Mouse (Mus musculus): Measurements from ENCODE around the gene Dnah3.

Dnah3 gene

DNA sequence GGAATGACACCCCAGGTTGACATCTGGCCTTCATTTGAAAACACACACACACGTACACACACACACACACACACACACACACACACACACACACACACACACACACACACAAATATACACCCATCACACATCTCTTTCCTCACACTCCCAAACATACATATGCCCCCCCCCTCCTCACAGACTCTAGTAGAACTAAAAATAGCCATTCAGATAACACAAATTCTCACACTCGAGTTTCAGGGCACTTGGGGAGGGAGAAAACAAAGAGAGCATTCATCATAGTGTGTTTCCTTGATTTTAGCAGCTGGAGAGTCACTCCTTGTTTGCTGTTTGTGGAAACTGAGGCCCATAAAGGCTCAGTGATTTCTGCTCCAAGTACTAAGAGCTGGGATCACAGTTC, 41.1 kb downstream of the Dnah3 start:
- DNase-seq (ENCODE audit: low spot score in 2 of 2): no peak

DNA sequence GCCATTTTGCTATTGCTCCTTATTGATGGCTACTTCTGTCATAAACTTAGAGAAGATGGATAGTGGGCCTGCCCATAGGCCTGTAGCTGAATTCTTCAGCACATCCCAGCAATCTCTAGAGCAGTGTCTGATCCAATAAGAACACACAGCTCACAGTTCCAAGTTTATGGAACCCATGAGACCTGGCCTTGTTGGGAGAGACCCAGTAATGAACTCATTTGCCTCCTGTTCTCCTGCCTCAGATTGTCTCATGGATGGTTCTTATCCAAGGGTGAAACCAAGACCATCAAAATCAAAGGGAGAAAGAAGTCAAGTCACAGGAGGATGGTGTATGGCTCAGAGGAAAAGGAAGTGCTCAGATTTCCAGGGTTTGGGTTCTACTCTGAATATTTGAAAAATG, 44.6 kb downstream of the Dnah3 start:
- DNase-seq (ENCODE audit: low spot score in 2 of 2): no peak

DNA sequence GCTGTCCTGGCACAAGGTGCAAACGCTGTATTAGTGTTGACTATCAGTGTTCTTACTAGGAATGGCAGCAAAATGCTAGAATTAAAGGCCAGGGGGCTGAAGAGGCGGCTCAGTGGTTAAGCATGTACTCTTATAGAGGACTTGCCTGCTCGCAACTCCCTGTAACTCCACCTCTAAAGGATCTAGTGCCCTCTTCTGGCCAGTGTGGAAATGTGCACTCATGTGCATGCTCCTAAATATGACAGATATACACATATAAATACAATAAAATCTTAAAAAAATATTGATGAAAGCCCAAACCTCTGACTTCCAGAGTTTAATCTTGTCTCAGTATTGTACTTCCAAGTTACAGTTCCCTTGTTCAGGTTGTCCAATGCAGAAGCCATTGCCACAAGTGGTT, 51.1 kb downstream of the Dnah3 start:
- DNase-seq (ENCODE audit: low spot score in 2 of 2): no peak

DNA sequence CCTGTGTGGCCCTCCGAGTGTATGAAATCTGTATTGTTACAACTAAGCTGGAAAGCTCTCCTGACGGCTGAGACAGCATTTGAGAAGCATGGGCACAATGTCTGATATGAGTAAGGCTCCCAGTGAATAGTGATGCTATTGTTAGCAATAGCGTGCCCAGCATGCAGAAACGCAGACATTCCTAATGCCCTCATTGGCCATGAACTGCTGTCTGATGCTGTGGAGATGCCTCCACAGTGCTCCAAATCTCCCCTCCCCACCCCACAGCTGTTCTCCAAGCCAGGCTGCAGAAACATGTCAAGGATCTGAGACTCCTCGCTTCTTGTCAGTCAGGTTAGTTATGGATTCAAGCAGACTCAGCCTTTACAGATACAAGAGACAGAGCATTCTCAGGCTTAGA, 58.7 kb downstream of the Dnah3 start:
- DNase-seq (ENCODE audit: low spot score in 2 of 2): no peak

DNA sequence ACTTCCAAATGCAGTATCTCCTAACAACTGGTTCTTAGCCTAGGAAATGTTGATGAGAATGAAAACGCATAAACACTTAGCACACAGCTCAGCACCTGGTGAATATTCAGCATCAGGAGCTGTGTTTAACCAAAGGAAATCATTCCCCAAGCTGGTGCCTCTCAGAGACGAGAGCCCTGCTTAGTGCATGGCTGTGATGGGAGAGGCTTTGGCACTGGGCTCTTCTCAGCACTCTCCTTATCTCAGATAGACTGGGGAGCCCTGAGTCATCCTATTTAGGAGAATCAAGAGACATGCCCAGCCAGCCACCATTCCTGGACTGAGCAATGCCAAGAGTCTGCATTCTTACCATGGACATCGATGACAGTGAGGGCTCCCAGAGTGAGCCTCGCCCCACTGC, 60.1 kb downstream of the Dnah3 start:
- DNase-seq (ENCODE audit: low spot score in 2 of 2): no peak

DNA sequence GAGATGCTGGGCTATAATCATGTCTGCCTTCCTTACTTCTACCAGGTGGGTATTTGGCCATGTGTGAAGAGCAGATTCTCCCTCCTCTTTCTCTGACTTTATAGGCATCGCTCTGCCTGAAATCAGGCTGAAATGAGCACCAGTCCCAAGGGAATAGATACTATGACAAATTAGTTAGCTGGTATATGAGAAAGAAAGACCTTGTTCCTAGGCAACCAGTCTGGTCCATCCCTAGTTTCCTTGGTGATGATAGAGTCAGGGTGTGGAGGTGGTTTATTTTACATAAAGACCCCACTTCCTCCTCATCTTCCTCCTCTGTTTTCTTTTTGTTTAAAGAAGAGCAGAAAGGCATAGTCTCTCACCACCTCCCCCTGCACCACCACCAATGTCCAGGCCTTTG, 60.5 kb downstream of the Dnah3 start:
- no peak for DNase-seq (ENCODE audit: low spot score in 2 of 2)

DNA sequence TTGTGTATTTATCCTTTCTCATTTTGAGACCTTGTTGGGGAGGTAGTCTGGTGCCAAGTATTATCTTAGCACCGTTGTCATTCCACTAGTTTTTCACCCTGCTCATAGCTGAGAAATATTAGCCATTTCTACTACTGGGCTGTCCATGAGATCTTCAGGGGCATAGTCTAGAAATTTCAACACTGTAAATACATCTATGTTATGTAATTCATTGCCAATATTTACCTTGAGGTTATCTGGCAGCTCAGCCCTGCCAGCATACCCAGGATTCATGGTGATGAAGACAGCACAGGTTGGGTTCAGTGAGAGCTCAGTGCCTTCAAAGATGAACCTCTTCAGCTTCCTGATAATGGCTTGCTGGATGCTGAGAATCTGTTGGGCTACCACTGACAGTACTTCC, 66.4 kb downstream of the Dnah3 start:
- no peak for DNase-seq (ENCODE audit: low spot score in 2 of 2)

DNA sequence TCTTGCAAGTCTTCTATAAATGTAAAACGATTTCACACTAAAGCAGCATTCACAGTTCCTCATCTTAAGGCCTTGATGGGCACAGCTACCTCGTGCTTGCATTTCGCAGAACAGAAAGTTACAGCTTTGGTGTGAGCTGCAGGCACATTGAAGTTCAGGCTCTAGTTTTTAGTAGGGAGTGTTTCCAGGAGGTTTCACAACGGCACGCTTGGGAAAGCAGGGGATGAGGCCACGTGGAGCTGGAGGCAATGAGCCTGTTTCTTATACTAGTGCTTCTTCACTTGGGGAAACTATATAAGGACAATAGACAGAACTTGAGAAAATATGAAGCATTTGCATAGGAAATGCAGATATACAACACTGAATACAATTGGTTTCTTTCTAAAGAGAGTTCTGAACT, 98.0 kb downstream of the Dnah3 start:
- DNase-seq (ENCODE audit: low spot score in 2 of 2): no peak

DNA sequence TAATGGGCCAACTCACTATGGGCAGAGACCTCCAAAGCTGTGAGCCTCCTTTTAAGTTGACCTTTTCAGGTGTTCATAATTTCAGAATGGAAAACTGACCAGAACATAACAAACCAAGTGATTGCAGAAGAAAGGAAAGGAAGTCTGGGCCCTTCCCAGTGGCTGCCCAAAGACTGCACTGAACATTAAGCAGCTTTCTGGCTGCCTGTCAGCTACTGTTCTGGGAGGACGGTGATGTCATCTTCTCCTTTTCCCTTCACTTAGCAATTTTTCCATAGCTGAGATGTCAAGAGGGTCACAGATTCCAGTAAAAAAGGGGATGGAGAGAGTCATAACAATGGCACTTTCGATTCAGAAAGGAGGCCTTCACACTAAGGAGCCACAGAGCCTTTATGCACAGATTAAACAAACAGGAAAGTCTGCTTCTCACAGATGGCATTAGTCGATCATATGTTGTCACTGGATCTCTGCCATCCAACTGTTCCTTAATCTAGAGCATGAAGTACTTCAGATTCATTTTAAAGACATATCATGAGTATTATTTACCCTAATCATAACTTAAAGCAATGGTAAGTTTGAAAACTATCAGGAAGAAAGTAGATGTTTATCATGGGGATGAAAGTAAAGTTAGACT, 109.7 kb downstream of the Dnah3 start:
- no peak for DNase-seq (ENCODE audit: low spot score in 2 of 2)

DNA sequence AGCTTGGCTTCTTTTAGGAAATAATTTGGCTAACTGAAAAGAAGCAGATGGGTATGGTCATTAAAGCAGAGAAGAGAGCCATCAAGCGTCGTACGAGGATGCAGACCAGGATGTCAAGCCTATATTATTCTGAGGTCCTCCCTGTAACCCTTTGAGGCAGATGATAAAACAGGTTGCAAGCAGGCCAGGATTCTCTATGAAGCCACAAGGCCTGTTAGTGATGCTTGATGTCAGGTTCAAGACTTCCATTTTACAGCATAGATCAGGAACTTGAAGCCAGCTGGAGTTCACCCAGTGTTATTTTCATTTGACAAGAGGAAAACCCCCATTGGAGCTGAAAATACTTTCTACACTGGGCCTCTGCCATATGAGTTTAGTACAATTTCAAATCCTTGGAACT, 114.9 kb downstream of the Dnah3 start:
- DNase-seq (ENCODE audit: low spot score in 2 of 2): no peak

DNA sequence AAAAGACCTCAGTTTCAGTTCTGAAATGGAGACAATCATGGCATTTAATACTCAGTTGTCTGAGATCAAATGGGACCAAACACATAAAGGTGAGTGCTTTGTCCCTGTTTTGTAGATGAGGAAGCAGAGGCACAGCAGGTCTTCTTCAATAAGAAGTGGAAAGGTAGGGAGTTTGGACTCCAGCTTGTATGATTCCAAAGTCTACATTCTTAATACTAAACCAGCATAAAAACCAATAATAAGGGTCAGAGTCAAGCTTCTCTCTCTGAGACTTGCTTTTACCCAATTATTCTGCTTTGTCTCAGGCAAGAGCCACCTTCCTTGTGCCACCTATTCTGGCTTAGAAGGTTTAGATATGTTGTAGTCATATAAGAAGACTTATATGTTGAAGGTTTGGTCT, 116.5 kb downstream of the Dnah3 start:
- no peak for DNase-seq (ENCODE audit: low spot score in 2 of 2)

DNA sequence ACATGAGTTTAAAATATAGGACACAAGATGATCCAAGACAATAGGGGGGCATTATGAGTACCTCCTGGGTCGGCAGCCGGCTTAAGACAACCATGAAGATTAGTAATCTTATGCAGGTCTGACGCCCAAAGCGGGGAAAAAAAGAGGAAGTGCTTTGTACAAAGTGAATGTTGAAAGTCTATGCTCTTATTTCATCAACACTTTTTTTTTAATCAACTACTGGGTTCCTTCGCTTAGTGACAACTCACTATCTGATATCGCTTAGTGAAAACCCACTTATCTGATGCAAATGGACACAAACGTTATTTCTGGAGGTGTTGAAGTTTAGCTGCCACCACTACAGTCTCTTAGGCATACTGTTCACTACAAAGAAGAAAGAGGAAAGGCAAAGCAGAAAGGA, 117.5 kb downstream of the Dnah3 start:
- no peak for DNase-seq (ENCODE audit: low spot score in 2 of 2)

DNA sequence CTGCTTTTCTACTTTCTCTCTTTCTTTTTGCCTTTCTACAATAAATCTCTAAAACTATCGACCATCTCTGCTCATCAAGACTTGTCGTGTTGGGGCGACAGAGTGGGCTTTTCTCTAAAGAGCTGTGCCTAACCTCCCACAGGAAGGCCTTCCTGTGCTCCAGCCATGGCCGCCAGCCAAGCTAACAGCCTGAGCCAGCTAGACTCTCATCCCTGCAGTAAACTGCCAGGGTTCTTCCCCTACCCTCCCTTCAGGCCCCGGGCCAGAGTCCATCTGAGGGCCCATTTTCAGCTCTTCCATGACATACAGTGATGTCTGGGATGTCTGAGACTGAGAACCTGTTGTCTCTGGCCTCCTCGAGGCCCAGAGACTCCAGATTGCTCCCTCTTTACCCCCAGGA, 118.8 kb downstream of the Dnah3 start:
- no peak for DNase-seq (ENCODE audit: low spot score in 2 of 2)

DNA sequence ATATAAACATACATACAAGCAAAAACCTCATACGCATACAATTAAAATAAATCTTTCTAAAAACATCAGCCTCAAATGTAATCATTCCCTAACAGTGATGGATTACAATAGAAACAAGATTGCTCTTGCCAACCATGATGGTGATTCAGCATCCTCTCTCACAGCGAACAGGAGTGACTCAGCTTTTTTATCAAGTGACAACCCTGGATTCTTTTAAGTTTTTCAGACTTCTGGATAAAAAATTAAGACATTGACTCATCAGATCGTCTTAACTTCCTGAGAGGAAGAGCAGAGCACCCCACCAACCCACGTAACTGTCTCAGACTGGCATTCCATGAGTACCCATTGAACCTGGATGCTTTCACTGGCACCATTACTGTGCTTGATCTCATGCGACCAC, 120.9 kb downstream of the Dnah3 start:
- no peak for DNase-seq (ENCODE audit: low spot score in 2 of 2)

DNA sequence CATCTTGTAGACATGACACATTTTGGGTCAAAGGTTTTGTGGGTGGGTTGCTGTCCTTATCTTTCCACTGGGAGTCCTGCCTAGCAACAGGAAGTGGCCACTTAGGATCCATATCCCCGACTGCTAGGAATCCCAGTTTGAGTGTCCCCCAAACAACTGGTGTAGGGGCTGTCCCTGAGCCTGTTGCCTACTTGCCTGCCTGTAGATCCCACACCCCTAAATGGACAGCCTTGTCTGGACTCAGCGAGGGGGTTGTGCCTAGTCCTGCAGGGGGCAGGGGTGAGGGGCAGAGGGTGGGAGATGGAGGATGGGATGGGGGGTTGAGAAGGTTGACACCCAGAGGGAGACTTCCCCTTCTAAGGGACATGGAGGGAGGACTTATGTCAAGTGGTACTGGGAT, 125.8 kb downstream of the Dnah3 start:
- DNase-seq (ENCODE audit: low spot score in 2 of 2): no peak

DNA sequence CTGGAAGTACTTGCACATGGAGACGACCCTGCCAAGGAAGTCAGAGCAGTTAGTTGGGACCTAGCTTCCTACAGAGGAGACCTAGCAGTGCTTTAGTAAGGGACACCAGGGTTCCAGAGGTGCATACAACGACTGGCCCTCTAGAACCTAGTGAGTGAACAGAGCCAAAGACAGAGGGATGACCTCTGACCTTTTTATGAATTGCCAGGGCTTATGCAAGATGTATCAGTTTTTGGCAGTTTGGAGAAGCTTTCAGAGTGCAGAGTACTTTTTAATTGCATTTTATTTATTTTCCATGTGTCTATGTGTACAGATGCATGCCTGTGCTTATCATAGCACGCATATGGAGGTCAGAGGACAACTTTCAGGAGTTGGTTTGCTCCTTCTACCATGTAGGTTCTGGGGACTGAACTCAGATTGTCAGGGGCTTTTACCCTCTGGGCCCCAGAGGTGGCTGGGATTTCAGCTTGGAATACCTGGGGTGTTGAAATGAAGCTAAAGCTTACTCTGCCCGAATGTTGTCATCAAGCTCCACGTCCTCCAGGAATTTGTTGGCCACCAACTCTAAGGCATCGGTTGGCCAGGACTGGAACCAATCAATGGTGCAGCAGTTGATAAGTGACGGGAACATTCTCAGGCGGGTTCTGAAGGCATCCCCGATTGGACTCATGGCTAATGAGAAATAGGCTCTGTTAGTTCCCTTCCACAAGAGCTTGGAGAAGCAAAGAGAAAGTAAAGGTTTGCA, 129.3 kb downstream of the Dnah3 start:
- DNase-seq (ENCODE audit: low spot score in 2 of 2): no peak

DNA sequence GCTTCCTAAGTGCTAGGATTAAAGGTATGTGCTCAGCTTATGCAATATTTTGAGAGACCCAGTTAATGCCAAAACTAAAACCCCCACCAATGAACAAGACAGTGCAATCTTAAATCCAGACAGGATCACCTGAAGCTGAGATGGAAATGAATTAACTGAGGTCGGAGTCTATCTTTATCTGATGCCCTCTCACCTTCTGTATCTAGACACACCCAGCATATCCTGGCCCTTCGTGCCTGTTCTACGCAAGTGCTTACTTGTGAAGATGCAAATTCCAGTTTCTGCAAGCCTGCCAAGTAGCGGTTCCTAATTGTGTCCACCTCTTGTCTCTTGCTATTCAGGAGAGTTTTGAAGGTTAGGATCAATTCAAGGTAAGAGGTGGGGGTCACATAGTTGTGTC, 129.9 kb downstream of the Dnah3 start:
- DNase-seq (ENCODE audit: low spot score in 2 of 2): no peak

DNA sequence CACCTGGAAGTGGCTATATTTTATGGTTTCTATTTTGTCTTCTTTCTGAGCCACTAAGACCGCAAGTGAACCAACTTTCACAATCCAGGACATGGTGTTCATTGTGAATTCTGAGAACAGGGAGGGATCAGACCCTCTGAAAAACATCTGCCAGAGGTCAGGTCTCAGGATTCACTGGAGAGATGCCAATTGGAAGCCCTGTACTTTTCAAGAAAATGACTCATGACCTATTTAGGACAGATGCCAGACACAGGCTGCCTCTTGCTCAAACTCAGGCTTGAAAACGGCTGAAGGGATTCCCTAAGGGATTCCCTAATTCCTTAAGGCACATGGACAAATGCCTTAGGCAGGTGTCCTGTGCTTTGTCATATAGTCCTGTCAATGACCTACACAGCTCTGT, 134.0 kb downstream of the Dnah3 start:
- DNase-seq (ENCODE audit: low spot score in 2 of 2): no peak

DNA sequence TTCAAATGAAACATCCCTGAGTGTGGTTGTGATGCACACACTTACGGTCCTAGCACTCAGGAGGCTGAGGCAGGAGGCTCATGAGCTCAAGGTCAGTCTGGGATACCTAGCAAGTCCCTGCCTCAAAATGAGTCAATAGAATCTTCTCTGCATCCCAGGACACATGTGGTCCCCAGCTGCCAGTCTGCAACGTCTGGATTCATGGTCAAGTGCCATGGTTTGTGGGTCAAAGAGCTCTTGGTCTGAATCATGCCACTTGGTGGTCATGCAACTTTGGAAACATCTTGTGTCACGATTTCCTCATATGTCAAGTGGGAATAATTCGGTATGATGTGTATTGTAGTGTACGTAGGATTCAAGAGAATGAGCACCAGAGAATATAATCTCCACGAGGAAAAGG, 134.5 kb downstream of the Dnah3 start:
- no peak for DNase-seq (ENCODE audit: low spot score in 2 of 2)

DNA sequence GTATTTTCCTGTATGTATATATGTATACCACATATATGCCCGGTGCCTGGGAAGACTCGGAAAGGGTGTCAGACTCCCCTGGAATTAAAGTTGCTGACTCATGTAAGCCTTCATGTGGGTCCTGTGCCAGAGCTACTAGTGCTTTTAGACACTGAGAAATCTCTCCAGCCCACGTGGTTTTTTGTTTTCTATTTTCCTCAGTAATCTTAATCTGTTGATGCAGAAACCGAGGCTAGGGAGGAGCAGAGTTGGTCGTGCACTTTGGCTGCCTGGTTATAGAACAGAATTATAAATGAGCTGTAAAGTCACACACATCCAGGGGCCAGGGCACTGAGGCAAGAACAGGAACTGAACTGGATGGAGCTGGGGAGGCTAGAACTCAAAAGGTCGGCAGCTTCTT, 135.1 kb downstream of the Dnah3 start:
- no peak for DNase-seq (ENCODE audit: low spot score in 2 of 2)

DNA sequence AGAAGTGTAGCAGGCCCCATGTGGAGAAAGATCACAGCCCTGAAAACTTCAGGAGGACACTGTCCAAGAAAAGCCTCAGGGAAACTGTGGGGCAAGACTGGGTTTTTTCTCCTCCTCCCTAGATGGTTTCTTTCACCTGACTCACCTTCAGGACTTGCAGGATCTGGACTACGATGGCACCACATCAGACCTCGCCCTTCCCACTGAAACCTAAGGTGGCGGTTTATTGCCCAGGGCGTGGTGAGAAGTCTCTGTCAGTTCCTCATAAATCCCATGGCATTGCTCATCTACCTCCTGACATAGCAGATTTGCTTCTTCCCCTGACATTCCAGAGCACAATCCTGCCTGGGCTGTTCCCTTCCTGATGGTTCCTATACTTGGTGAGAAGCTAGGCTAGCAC, 135.6 kb downstream of the Dnah3 start:
- no peak for DNase-seq (ENCODE audit: low spot score in 2 of 2)

DNA sequence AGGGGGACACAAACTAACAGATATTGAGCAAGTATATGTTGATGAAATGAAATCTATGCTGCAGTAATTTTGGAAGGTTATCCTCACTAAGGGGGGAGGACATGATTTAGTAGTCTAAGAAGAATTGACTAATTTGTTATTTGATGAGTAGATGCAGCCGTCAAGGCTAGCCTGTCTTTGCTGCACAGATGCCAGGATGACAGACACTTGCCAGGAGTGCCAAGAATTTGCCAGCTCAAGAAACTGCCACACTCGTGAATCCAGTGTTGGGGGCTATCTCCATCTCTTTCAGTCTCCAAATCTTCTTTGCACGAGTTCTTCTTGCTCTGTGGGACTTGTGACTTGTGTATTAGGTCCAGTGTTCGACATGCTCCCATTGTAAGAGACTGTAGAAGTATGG, 136.0 kb downstream of the Dnah3 start:
- DNase-seq (ENCODE audit: low spot score in 2 of 2): no peak

DNA sequence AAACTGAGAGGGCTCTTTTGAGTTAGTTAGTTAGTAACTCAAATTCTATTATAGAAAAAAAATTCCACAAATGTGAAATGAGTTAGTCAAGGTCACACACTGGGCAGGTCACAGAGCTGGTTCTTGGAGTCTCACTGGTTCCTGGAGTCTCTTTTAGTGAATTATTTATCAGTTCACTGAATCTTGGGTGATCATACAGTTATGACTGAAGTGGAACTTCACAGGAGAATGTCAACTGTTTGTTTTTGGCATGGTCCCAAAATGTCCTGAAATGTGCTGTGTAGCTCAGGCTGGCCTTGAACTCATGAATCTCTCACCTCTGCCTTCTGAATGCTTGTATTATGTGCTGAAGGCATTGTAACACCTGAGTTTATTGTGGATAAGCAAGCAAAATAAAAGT, 137.7 kb downstream of the Dnah3 start:
- DNase-seq (ENCODE audit: low spot score in 2 of 2): no peak

DNA sequence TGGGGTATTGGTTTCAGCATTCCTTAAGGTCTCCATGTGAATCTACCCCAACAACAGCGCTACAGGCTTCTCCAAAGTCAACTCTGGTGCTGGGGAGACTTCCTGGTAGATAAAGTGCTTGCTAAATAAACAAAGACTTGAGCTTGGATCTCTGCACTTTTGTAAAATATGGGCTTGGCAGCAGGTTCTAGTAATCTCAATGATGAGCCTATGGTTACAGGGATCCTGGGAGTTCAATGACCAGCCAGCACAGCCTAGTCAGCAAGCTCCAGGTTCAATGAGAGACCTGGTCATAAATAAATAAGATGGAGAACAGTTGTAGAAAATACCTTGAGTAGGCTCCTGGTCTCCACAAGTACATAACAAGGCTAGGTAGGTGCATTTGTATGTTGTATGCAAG, 141.0 kb downstream of the Dnah3 start:
- DNase-seq (ENCODE audit: low spot score in 2 of 2): no peak
